ENCODE assay signal across 13 mouse cellular contexts in the genomic region with DNA sequence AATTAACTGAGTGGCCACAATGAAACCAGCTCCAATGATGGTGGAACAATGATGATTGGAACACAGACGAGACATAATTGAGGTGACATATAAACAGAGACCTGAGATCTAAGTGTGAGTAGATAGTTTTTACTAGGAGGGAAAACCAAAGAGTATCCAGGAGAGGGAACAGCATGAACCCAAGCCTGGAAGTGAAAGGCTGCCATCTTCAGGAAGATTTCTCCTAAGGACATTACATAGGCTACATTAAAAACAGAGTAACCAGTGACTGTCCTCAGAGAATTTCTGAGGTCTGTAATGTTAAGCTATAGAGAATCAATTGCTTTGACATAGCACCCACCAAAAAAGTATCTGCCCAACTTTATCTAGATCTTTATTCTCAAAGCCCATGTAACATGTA.
DNase-seq lines count a peak whose midpoint lies in the region; ATAC-seq and TF ChIP-seq lines count a peak whose summit lies in the region.
"Had no signal": no experiment of that assay in that cellular context is flagged by ENCODE, and none has a peak within 500 bp of the region (broad histone marks: within the 10 kb centered on the region; RNA-seq: fewer than 3 reads in every experiment).

No protein-coding gene starts in this region.

- H3K4me2 ChIP-seq in heart, postnatal 0 days (ENCODE audit: low read depth, low read length), result no peak overlapping the region
- no peak overlapping the region for H3K4me2 ChIP-seq in liver, postnatal 0 days (ENCODE audit: low read depth, low read length)
- no peak overlapping the region for H3K4me2 ChIP-seq in liver, embryonic 12.5 days
- H3K4me2 ChIP-seq: neural tube, embryonic 13.5 days had no signal

- no peaks in the 10 kb centered on the region for H3K4me1 ChIP-seq in heart, postnatal 0 days (ENCODE audit: control insufficient read depth, insufficient read depth)
- H3K4me1 ChIP-seq in liver, postnatal 0 days (ENCODE audit: insufficient read depth), result no peaks in the 10 kb centered on the region
- no peaks in the 10 kb centered on the region for H3K4me1 ChIP-seq in liver, embryonic 12.5 days
- H3K4me1 ChIP-seq: neural tube, embryonic 13.5 days had no signal

- no peaks in the 10 kb centered on the region for H3K9me3 ChIP-seq in heart, postnatal 0 days (replicated peaks; ENCODE audit: control insufficient read depth, low read length)
- no peaks in the 10 kb centered on the region for H3K9me3 ChIP-seq in liver, postnatal 0 days (ENCODE audit: low read length)
- no peaks in the 10 kb centered on the region for H3K9me3 ChIP-seq in liver, embryonic 12.5 days (replicated peaks)
- H3K9me3 ChIP-seq: neural tube, embryonic 13.5 days had no signal

- H3K27ac ChIP-seq in heart, postnatal 0 days (ENCODE audit: low read depth), result no peak overlapping the region
- H3K27ac ChIP-seq in liver, postnatal 0 days (ENCODE audit: low read depth), result no peak overlapping the region
- H3K27ac ChIP-seq in liver, embryonic 12.5 days, result no peak overlapping the region
- H3K27ac ChIP-seq: neural tube, embryonic 13.5 days had no signal

- no peak overlapping the region for H3K9ac ChIP-seq in heart, postnatal 0 days (replicated peaks; ENCODE audit: low read depth, low read length)
- H3K9ac ChIP-seq in liver, postnatal 0 days (replicated peaks), result no peak overlapping the region
- no peak overlapping the region for H3K9ac ChIP-seq in liver, embryonic 12.5 days
- H3K9ac ChIP-seq: neural tube, embryonic 13.5 days had no signal

- no peak for ATAC-seq in heart, postnatal 0 days (ENCODE audit: insufficient read depth, low read depth)
- no peak for ATAC-seq in liver, postnatal 0 days
- ATAC-seq in liver, embryonic 12.5 days, result no peak
- ATAC-seq: midbrain, embryonic 16.5 days had no signal

- TF ChIP-seq CTCF in heart, postnatal 0 days (IDR thresholded peaks at IDR 0.05; ENCODE audit: low read depth), result peak; percentile 44
- TF ChIP-seq CTCF in liver, postnatal 0 days (IDR thresholded peaks at IDR 0.05; ENCODE audit: low read depth), result peak; percentile 43; the same call in 1 of the 2 replicates
- 0 out of 2 replicates have a peak, but pooled peaks have one; percentile 2 for TF ChIP-seq CTCF in brain, embryonic 14.5 days (IDR thresholded peaks at IDR 0.05; ENCODE audit: borderline replicate concordance, extremely low read depth, insufficient read depth, insufficient read length)

- no peaks in the 10 kb centered on the region for H3K27me3 ChIP-seq in heart, postnatal 0 days (ENCODE audit: control insufficient read depth, insufficient read depth, low read length)
- H3K27me3 ChIP-seq in liver, postnatal 0 days (ENCODE audit: insufficient read depth, low read length), result no peaks in the 10 kb centered on the region
- no peaks in the 10 kb centered on the region for H3K27me3 ChIP-seq in liver, embryonic 12.5 days (replicated peaks)
- H3K27me3 ChIP-seq: neural tube, embryonic 13.5 days had no signal

- TF ChIP-seq POLR2A in brain, embryonic 14.5 days (IDR thresholded peaks at IDR 0.05; ENCODE audit: borderline replicate concordance, extremely low read depth, insufficient read depth, insufficient read length, poor library complexity, severe bottlenecking), result no peak

- no peak overlapping the region for H3K4me3 ChIP-seq in heart, postnatal 0 days (ENCODE audit: low read depth, low read length)
- H3K4me3 ChIP-seq in liver, postnatal 0 days (ENCODE audit: low read depth, low read length), result no peak overlapping the region
- no peak overlapping the region for H3K4me3 ChIP-seq in liver, embryonic 12.5 days
- H3K4me3 ChIP-seq: erythroblast, embryonic 14.5 days; neural tube, embryonic 13.5 days had no signal

- TF ChIP-seq EP300 in heart, postnatal 0 days (IDR thresholded peaks at IDR 0.05; ENCODE audit: low read depth), result no peak
- no peak for TF ChIP-seq EP300 in liver, postnatal 0 days (IDR thresholded peaks at IDR 0.05; ENCODE audit: low read depth)

- no peaks in the 10 kb centered on the region for H3K36me3 ChIP-seq in heart, postnatal 0 days (replicated peaks; ENCODE audit: control insufficient read depth, insufficient read depth, low read length)
- no peaks in the 10 kb centered on the region for H3K36me3 ChIP-seq in liver, postnatal 0 days (replicated peaks; ENCODE audit: insufficient read depth, low read length)
- H3K36me3 ChIP-seq in liver, embryonic 12.5 days, result no peaks in the 10 kb centered on the region
- H3K36me3 ChIP-seq: neural tube, embryonic 13.5 days had no signal

- WGBS in heart, postnatal 0 days, result 49% methylated on average over 1 of the region's 1 CpGs
- WGBS in liver, postnatal 0 days (ENCODE audit: insufficient replicate concordance), result 58% methylated on average over 1 of the region's 1 CpGs
- WGBS in liver, embryonic 12.5 days (ENCODE audit: insufficient replicate concordance), result 26% methylated on average over 1 of the region's 1 CpGs

- DNase-seq in heart, postnatal 0 days (ENCODE audit: low spot score), result peak; percentile 12
- DNase-seq in heart, adult 9 months (ENCODE audit: low spot score in 2 of 2), result no peak
- DNase-seq in liver, postnatal 0 days, result no peak
- no peak for DNase-seq in brain, embryonic 14.5 days (ENCODE audit: low read depth)
- peak; percentile 24 for DNase-seq in lung, postnatal 25 days (ENCODE audit: low spot score)
- no peak for DNase-seq in thymus, postnatal 4 days
- DNase-seq: cerebellum, postnatal 36 days; heart, postnatal 36 days; thymus, adult 18-20 months had no signal

Comparison
In these comparisons a context has a peak if more than half of its experiments do, and no peak if none do; other contexts are left out.
1. DNase-seq: peak in heart, postnatal 0 days (single experiment) and lung, postnatal 25 days (single experiment); none in heart, adult 9 months (0 of 2), liver, postnatal 0 days (single experiment), brain, embryonic 14.5 days (single experiment) and thymus, postnatal 4 days (single experiment).
2. Peak in every context shown above with its lines, with median percentiles within 50 percentile points of each other: CTCF ChIP-seq.